Mouse (Mus musculus) common myeloid progenitor, adult 5-6 weeks (primary cell): ENCODE measurements around the gene Ccdc115. TPM values are rescaled to one million over a fixed set of nuclear protein-coding genes. Genes with fewer than 3 reads are reported as not detected.
"Not testable (repeated sequence)": the region's sequence is repeated elsewhere in the genome, so short reads cannot be mapped to it uniquely, and the experiment has no call there.

Experiments
- ATAC-seq: replicated peaks from 2 replicates; pipeline ENCODE4 v1.8.0; 2016; ENCODE audit warnings: low read depth, mild to moderate bottlenecking, moderate TSS enrichment, inconsistent platforms; ENCODE audit not compliant: poor library complexity, severe bottlenecking
- total RNA-seq: library from RNA; stranded (forward); fragments of 200-1000, 187-1606 nt; gene quantifications from 2 replicates; pipeline ENCODE4 v1.2.3, GENCODE M21; 2017

Ccdc115 gene
- total RNA-seq, 1 experiment from 2014 or later: 63.4 TPM

DNA sequence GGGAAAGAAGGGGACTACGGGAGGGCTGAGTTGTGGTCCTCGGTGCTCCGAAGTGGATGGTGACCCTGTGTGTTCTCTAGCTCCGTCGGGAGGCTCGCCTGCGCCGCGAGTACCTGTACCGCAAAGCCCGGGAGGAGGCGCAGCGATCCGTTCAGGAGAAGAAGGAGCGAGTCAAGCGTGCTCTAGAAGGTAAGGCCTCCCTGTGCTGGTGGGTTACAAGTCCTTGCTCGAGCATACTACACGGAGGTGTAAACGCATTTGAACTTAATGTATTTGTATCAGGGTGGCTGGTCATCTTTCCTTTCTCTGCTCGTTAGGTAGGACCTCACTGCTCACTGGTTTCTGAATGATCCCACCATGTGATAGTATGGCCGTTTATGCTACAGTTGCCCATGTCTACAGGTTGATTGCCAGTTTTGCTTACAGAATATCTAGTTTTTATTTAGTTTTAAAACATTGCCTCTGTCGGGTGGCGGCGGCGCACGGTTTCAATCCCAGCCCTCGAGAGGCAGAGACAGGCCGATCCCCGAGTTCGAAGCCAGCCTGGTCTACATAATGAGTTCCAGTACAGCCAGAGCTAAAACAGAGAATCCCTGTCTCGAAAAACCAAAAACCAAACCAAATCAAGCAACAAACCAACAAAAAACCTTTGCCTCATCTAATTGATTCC is 624 bp upstream of the Ccdc115 start:
- peak; percentile 36 for ATAC-seq

DNA sequence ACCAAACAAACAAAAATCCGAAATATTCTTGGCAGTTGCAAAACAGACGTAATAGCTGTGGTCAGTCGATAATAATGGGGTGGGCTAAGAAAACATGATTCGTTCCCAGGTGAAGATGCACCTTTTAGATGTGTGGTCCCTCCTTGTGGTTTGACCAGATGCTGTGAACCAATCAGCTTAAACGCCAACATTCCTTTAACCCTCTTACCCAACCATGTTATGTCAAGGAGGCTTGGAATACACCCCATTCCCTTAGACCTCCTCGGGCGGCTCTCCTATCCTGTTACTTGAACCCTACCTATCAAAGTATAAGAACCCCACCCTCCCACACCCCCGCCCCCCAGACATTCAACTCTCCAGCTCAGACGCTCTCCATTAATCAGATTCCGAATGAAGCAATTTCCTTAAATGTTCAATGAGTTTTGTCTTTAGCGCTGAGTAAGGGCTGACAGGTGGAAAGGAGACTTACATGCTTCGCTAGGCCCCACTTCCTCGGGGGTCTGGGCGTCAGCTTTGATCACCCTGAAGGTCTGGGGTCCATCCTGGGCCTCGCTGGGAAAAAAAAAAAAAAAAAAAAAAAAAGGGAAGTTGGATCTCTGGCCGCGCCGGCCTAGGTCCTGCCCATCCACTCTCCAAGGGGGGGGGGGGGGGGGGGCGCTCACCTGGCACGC is 956 bp downstream of the Ccdc115 start:
- no peak for ATAC-seq

DNA sequence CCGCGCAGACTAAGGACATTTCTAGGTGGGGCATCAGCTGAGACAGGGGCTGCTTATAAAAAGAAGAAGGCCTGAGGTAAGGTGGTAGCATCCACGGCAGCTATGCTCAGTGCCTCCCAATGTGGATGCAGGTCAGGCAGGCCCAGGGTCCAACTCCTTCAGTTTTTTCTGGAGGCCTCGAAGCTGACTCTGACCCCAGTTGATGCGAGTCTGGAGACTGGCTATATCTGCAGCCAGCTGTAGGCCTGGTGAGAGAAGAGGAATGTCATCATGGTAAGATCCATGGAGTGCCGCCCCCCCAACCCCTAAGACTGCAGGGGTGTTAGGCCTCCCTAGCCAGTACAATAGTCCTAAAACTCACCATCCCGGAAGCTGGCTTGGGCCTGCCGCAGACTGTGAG is 2.1 kb downstream of the Ccdc115 start:
- ATAC-seq: not testable (repeated sequence)

DNA sequence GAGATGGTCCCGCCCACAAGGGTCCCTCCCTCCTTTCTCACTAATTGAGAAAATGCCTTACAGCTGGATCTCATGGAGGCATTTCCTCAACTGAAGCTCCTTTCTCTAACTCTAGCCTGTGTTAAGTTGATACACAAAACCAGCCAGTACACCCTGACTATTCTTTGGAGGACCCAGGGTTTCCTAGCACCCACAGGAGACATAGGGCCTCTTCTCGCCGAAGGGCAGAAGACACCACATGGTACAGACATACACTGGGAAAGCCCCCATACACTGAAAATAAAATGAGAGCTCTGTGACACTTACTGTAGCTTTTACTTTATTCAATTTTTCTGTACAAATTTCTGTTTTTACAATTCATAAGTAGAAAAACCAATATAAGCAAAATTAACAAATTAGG is 3.1 kb downstream of the Ccdc115 start:
- no peak for ATAC-seq

DNA sequence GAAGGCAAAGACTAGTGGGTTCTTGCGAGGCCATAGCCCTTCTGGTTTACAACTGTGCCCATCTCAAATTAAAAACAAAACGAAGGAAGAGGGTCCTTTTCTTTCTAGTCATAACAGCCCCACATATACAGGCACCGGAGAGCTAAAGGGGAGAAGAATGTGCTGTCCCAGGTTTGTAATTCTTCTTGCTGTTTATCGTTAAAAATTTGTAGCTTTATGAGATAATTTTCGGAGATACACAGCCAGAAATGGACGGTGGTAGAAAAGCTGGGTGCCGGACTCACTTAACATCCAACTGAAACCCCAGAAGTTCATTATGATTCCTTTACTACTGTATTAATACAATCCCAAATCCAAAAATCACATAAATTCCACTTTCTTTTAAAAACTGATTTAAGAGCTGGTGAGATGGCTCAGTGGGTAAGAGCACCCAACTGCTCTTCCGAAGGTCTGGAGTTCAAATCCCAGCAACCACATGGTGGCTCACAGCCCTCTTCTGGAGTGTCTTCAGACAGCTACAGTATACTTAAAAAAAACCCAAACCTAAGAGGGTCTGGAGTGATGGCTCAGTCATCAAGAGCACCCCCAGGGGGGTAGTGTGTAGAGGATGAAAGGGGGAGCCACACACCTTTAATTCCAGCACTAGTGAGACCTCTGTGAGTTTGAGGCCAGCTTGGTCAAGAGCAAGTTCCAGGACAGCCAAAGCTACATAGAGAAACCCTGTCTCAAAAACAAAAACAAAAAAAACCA is 3.9 kb downstream of the Ccdc115 start:
- ATAC-seq: no peak

DNA sequence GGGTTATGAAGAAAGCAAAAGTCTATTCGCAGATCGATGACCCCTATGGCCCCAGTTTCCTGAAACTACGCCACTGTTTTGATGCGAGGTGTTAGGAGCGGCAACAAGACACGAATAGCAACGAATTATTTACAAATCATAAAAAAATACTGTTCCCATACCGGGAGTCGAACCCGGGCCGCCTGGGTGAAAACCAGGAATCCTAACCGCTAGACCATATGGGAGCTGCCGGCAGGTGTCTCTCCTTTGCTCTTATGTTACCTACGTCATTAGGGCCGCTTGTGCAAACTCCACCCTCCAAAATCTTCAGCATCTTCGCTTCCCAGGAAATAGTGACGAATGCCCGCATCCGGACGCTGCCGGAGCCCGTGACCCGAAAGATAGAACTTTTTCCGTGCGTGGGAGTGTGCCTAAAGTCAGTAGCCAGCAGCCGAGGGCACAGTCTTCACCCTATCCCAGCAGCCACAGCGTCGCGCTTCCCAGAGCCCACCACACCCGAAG is 4.8 kb downstream of the Ccdc115 start:
- peak; percentile 26 for ATAC-seq

DNA sequence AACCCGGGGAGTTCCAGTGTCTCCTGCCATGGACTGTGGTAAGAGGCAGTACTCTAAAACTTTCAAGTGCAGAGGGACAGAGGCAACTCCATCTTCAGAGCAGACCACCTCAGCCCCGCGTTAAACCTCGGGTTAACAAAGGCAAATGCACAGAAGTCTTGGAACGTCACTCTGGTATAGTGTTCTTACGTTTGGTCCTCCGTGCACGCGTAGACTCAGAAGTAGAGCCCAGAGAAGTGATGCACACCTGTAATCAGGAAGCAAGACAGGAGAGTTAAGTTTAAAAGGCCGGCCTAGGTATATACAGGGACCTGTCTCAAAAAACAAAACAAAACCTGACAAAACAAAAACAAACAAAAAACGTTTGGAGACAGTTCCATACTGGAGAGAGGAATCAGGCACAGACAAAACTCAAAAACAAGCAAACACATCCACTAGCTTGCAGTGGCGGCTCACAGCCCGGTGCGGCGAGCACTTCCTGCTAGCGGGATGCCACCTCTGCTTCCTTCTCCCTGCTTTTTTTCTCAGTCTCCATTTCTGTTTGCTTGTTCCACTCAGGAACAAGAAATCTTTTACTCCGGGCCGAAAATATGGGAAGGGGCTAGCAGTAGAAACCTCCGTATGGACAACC is 5.5 kb downstream of the Ccdc115 start:
- peak; percentile 23 for ATAC-seq

DNA sequence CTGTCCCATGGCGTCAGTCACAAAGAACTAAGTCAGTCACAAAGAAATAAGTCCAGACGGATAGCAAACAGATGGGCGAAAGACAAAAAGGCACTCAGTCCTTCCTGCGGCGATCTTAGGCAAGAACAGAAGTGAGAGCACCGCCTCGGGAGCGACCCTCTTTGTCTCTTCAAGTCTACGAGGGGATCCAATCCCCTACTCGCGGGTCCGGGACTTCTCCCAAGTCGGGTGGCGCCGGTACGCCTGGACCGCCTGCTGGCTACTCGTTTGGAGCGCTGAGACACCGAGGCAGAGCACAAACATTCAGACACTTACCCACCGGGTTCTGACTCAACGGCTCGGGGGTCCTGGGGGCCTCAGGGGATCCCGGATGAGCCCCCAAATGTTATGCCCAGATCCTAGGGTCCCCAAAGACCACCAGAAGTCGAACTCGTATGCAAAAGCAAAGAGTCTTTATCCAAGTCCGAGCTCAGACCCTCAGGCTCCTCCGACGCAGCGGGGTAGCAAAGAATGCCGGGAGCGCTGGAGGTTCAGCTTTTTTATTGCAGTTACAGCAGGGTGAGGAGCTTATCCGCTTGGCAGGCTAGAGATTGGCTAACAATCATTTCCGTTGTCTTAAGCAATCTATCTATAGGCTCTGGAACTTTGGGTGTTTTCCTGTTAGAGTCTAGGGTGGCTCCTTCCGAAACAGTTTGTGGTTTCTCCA is 6.5 kb downstream of the Ccdc115 start:
- ATAC-seq: peak; percentile 64

DNA sequence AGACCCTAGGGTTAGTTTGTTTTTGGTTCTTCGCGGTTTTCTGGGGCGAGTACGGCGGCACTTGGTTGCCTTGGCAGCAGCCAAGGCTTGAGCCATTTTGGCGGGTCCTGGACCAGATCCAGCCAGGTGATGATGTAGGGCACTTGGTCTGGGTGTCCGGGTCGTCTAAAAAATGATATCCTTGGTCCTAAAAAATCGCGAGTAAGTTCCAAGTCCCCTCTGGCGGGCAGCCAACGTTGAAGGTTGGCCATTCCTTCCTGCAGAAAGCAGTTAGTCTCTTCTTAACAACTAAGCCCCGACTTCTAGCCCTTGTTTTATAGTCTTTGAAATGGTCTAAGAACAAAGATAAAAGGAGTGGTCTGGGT is 7.1 kb downstream of the Ccdc115 start:
- no peak for ATAC-seq

DNA sequence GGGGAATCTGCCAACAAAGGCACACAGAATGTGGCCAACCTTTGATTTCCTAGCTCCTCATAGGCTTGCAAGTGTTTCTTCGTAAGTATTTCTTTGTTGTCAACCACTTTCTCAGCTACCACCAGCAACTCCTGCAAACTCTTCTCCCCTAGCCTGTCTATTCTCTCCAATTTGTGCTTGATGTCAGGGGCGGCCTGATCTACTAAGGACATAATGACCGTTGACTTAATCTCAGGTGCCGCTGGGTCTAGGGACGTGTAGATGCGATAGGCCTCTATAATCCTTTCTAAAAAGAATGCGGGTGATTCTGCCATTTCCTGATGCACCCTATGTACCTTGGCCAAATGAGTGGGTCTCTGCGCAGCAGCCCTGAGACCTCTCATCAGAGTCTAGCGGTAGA is 8.0 kb downstream of the Ccdc115 start:
- no peak for ATAC-seq

DNA sequence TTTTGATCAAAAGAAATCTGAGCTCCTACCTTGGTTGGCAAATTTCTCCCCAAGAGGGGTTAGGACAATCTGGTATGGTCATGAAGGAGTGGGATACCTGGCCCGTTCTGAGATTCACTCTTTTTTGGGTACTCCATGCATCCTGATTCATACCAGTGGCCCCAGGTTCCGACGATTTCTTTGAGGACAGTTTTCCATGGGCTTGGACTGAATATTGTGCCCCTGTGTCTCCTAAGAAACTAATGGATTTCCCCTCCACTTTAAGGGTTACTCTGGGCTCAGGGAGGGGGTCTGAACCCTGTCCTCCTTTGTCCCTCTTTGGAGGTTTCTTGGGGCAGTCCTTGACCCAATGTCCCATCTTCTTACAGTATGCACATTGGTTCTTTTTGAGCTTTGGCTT is 8.5 kb downstream of the Ccdc115 start:
- ATAC-seq: no peak

DNA sequence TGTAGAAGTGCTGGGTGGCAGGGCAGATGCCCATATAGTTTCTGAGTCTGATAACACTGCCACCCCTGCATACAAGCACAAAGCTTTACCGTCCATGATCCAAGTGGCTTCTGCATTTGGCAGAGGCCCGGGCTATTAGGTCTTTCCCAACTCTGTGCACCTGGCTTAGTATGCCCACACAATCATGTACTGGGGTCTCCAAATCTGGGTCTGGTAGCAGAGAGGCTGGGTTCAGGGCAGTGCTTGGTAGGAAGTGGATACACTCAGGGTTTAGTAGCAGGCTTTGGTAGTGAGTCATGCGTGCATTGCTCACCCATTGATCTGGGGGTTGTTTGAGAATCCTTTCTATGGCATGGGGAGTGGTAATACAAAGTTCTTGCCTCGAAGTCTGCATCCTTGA is 10.2 kb downstream of the Ccdc115 start:
- no peak for ATAC-seq

DNA sequence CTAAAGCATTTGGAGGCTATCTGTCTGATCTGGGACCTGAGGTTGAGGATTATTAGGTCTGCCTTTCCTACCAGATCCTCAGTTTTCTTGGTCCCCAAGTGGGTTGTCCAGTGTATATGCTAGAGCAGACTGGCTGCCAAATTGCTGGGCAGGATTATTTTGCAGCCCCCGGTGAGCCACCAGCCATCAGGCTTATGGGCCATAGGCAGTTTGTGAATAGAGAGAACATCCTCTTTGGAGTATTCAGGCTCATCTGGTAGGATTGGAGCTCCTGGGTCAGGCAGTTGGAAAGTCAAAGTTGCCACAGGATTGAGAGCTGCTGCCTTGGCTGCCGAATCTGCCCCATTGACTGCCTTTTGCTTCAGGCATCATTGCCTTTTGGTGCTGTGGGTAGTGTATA is 11.0 kb downstream of the Ccdc115 start:
- no peak for ATAC-seq

DNA sequence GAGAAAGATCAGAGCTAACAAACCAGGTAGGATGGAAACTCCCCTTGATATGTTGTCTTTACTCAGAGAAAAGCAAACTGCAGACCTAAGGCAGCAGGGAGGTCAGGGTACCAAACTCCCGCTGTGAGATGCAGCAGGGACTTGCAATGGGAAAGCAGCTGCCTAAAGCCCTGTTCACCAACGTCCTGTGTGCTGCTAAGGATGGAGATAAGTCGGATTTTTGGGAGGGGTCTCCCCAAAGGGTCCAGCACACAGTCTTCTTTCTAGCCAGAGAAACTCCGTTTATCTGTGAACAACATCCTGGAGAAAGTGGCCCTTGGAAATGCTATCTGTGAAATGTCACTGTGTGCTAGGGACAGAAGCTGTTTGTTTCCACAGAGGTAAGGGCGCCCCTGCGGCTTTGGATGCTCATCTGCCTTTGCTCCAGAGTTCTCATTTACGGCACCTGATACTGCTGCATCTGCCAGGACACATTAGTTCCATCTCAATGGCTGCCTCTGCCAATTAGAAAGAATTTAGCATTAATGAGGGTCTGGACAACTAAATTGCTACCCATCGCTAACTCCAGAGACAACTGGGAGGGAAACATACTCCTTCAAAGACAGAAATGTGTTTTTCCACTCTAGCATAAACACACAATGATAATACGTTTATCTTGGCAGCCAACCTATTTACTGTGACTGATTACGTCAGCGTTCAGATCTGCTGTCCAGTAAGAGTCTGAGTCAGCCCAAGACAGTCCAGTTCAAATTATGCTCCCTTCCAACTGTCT is 40.1 kb downstream of the Ccdc115 start:
- no peak for ATAC-seq

DNA sequence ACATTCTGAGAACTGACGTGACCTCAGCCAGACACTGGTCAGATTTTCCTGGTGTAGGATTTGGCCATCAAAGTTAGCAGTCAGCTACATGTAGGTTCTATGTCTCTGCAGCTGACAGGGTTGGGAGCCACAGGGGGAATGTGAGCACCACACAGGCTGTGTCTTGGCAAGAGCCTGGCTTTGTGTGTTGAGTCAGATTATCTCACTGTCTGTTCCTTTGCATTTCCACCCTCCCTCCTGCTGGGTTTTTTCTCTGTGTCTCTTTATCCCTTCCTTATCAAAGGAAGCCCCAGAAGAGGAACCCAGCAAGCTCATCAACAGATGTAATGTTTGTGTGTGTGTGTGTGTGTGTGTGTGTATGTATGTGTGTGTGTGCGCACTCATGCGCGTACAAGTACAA is 43.2 kb downstream of the Ccdc115 start:
- ATAC-seq: no peak

DNA sequence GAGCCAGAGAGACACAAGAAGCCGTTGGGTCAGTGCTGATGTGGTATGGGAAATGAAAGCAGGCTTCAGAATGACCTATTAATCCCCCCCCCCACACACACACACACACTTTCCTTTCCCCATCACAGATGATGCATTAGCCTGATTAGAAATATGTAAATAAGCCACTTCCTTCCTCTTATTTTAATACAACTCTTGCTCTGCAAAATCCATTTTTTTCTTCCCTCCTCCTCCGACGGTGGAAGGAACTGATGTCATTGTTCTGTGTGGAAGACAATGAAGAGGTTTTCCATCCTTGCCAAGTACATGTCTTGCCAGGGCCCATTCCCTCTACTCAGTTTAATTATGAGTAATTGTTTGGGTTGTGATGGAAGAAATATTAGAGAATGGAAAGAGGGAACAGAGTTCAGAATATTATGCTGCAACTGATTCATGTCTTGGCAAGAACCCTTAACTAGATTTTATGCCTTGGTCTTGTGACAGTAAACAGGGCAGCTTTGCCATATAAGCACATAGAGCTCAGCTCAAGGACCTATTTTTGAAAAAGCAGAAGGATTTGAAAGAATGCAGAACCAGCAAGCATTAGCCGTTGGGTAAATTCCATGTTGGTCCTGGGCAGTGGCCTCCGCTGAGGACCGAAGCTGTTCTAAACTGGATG is 50.1 kb downstream of the Ccdc115 start:
- peak; percentile 62 for ATAC-seq

DNA sequence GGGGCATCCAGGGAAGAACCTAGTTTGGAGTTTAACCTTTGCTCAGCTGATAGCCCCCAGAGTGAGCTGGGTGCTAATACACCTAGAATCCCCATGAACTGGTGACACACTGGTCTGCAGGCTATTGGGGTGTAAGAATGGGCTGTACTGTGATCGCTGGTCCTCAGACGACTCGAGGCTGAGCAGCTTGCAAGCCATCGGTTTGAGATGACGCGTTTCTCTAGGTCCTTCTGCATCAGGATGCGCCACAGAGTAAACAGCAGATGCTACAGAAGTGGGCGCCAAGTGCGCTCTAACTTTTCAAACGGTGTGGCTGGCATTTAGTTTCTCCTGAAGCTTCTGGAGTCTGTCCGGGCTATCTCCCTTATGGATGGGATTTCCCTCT is 50.6 kb downstream of the Ccdc115 start:
- ATAC-seq: no peak

DNA sequence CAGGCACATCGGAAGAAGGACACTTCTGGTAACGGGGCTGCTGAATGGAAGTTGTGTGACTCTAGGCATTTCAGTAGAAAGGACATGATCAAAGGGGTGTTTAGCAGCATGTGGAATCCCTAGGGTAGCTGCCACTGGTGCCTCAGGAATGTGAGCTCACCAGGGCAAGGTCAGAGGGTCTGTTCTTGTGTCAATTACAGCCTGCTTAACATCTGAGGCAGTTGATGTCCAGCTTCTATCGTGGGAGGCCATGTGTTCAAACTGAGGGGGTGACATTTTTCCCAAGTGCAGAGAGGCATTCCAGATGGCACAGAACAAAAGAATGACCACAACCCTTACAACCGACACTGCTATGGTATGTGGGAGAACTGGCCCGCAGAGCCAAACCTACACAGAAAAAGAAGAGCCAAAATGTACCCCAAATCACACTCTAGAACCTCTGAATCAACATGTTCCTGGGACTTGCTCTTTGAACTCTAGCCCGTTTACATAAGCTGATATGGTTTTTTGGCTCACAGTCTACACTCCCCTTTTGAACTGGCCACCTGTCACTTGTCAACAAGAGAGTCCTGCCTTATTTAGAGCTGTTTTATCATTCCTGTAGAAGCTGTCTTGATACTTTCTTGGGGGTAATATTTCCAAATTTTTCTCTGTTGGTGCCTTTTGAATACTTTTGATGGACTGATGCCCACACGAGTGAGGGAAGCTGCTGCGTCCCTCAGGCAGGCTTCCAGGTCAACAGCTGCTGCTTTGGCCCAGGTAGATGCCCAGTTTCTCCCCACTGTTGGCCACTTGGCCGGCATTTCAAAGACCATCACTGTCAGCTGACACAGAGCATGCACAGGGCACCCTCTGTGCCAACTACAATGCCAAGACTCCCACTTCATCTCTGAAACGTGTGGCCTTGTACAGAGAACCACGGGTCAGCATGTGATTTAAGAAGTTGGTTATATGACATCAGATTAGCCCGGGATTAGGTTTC is 51.8 kb downstream of the Ccdc115 start:
- no peak for ATAC-seq
